Mouse (Mus musculus): ENCODE data around the gene Cdh13. TPM values are rescaled to one million over a fixed set of nuclear protein-coding genes. Genes with fewer than 3 reads are reported as not detected.

Gene Cdh13
- polyA plus RNA-seq, 1 experiment from 2014 or later = 18.5 TPM

DNA sequence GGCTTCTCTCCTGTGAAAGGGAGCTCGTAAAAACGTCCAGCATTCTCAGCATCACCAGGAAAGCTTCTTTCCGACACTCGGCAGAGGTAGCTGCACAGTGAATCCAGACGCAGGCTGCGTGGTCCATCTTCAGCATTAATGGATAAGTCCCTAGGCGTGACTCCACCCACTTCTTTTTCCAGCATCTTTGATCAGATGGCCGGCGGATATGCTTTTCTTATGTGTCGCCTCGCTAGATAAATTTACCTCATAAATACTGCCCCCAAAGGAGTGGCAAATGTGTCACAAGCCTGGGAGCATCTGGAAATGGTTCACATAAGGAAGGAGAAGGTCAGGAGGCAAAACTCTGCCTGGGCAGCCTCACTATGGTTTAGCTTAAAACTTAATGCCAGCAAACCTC is 601.5 kb downstream of the Cdh13 start:
- no peak overlapping the region for H3K9ac ChIP-seq (ENCODE audit: low read length)
- no peak for DNase-seq (ENCODE audit: low spot score)
- no peak overlapping the region for H3K27ac ChIP-seq (replicated peaks)
- no peaks in the 10 kb centered on the region for H3K27me3 ChIP-seq (ENCODE audit: control insufficient read depth, insufficient read depth, low read length)
- no peaks in the 10 kb centered on the region for H3K9me3 ChIP-seq (ENCODE audit: control insufficient read depth, low read length)
- TF ChIP-seq EP300 (optimal IDR thresholded peaks at IDR 0.05) (no peak), CTCF (IDR thresholded peaks at IDR 0.05; ENCODE audit: low read depth) (no peak)
- ATAC-seq (ENCODE audit: low FRiP score, low TSS enrichment) = no peak
- H3K4me1 ChIP-seq (replicated peaks; ENCODE audit: control insufficient read depth, insufficient read depth) = no peaks in the 10 kb centered on the region
- WGBS = 73% methylated on average over 11 of the region's 11 CpGs
- H3K4me3 ChIP-seq (ENCODE audit: low read depth, low read length) = no peak overlapping the region
- no peaks in the 10 kb centered on the region for H3K36me3 ChIP-seq (ENCODE audit: control insufficient read depth, insufficient read depth, low read length)
- H3K4me2 ChIP-seq (replicated peaks; ENCODE audit: low read depth) = no peak overlapping the region

DNA sequence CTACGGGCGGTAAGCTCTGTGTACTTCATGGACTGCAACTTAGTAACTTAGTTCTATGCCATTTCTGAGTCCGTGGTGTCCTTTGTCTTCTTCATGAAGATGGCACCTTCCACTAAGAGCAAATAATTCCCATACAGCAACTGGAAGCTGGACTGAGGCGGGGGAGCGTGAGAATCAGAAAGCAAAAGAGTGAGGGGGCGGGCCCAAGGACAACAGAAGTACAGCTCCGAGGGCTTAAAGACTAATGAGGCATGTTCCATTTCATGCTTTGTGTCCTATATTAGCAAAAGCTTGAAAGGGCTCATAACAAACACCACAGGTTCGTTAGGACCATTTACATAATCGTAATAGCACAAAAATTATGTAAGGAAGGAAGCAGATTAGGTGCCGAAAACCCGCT is 618.9 kb downstream of the Cdh13 start:
- H3K4me1 ChIP-seq (replicated peaks; ENCODE audit: control insufficient read depth, insufficient read depth) = no peaks in the 10 kb centered on the region
- H3K36me3 ChIP-seq (ENCODE audit: control insufficient read depth, insufficient read depth, low read length) = no peaks in the 10 kb centered on the region
- H3K4me2 ChIP-seq (replicated peaks; ENCODE audit: low read depth) = no peak overlapping the region
- no peak for ATAC-seq (ENCODE audit: low FRiP score, low TSS enrichment)
- H3K9ac ChIP-seq (ENCODE audit: low read length) = no peak overlapping the region
- H3K9me3 ChIP-seq (ENCODE audit: control insufficient read depth, low read length) = no peaks in the 10 kb centered on the region
- no peak overlapping the region for H3K27ac ChIP-seq (replicated peaks)
- TF ChIP-seq CTCF (IDR thresholded peaks at IDR 0.05; ENCODE audit: low read depth) (no peak), EP300 (optimal IDR thresholded peaks at IDR 0.05) (no peak)
- WGBS = 86% methylated on average over 11 of the region's 11 CpGs
- no peak for DNase-seq (ENCODE audit: low spot score)
- H3K27me3 ChIP-seq (ENCODE audit: control insufficient read depth, insufficient read depth, low read length) = no peaks in the 10 kb centered on the region
- no peak overlapping the region for H3K4me3 ChIP-seq (ENCODE audit: low read depth, low read length)

GRCm38 (mm10) chr8:118916513-118916912 is 633.0 kb downstream of the Cdh13 start:
- DNase-seq (ENCODE audit: low spot score) (no peak), ATAC-seq (ENCODE audit: low FRiP score, low TSS enrichment) (no peak)
- Histone ChIP-seq H3K4me3 (ENCODE audit: low read depth, low read length) (no peak overlapping the region), H3K27me3 (ENCODE audit: control insufficient read depth, insufficient read depth, low read length) (no peaks in the 10 kb centered on the region), H3K4me1 (replicated peaks; ENCODE audit: control insufficient read depth, insufficient read depth) (no peaks in the 10 kb centered on the region), H3K36me3 (ENCODE audit: control insufficient read depth, insufficient read depth, low read length) (no peaks in the 10 kb centered on the region), H3K4me2 (replicated peaks; ENCODE audit: low read depth) (no peak overlapping the region), H3K9ac (ENCODE audit: low read length) (no peak overlapping the region), H3K27ac (replicated peaks) (no peak overlapping the region), H3K9me3 (ENCODE audit: control insufficient read depth, low read length) (peaks cover 4% of the 10 kb centered on the region; the same call in 1 of the 2 replicates)
- TF ChIP-seq CTCF (IDR thresholded peaks at IDR 0.05; ENCODE audit: low read depth) = no peak
- no peak for TF ChIP-seq EP300 (optimal IDR thresholded peaks at IDR 0.05)
- WGBS = 95% methylated on average over 3 of the region's 3 CpGs

GRCm38 (mm10) chr8:118937412-118937811 is 653.9 kb downstream of the Cdh13 start:
- no peak overlapping the region for H3K4me2 ChIP-seq (replicated peaks; ENCODE audit: low read depth)
- no peaks in the 10 kb centered on the region for H3K27me3 ChIP-seq (ENCODE audit: control insufficient read depth, insufficient read depth, low read length)
- no peaks in the 10 kb centered on the region for H3K36me3 ChIP-seq (ENCODE audit: control insufficient read depth, insufficient read depth, low read length)
- ATAC-seq (ENCODE audit: low FRiP score, low TSS enrichment) = no peak
- TF ChIP-seq EP300 (optimal IDR thresholded peaks at IDR 0.05) = no peak
- TF ChIP-seq CTCF (IDR thresholded peaks at IDR 0.05; ENCODE audit: low read depth) = no peak
- 24% methylated on average over 11 of the region's 11 CpGs for WGBS
- no peak for DNase-seq (ENCODE audit: low spot score)
- H3K9ac ChIP-seq (ENCODE audit: low read length) = no peak overlapping the region
- H3K9me3 ChIP-seq (ENCODE audit: control insufficient read depth, low read length) = no peaks in the 10 kb centered on the region
- H3K4me3 ChIP-seq (ENCODE audit: low read depth, low read length) = no peak overlapping the region
- no peaks in the 10 kb centered on the region for H3K4me1 ChIP-seq (replicated peaks; ENCODE audit: control insufficient read depth, insufficient read depth)
- H3K27ac ChIP-seq (replicated peaks) = no peak overlapping the region

GRCm38 (mm10) chr8:118938025-118938424 is 654.5 kb downstream of the Cdh13 start:
- Histone ChIP-seq H3K4me3 (ENCODE audit: low read depth, low read length) (no peak overlapping the region), H3K27me3 (ENCODE audit: control insufficient read depth, insufficient read depth, low read length) (no peaks in the 10 kb centered on the region), H3K9me3 (ENCODE audit: control insufficient read depth, low read length) (no peaks in the 10 kb centered on the region), H3K36me3 (ENCODE audit: control insufficient read depth, insufficient read depth, low read length) (no peaks in the 10 kb centered on the region), H3K9ac (ENCODE audit: low read length) (no peak overlapping the region), H3K4me2 (replicated peaks; ENCODE audit: low read depth) (no peak overlapping the region), H3K4me1 (replicated peaks; ENCODE audit: control insufficient read depth, insufficient read depth) (no peaks in the 10 kb centered on the region), H3K27ac (replicated peaks) (no peak overlapping the region)
- WGBS = 54% methylated on average over 8 of the region's 8 CpGs
- ATAC-seq (ENCODE audit: low FRiP score, low TSS enrichment) (no peak), DNase-seq (ENCODE audit: low spot score) (no peak)
- no peak for TF ChIP-seq EP300 (optimal IDR thresholded peaks at IDR 0.05)
- TF ChIP-seq CTCF (IDR thresholded peaks at IDR 0.05; ENCODE audit: low read depth) = no peak

DNA sequence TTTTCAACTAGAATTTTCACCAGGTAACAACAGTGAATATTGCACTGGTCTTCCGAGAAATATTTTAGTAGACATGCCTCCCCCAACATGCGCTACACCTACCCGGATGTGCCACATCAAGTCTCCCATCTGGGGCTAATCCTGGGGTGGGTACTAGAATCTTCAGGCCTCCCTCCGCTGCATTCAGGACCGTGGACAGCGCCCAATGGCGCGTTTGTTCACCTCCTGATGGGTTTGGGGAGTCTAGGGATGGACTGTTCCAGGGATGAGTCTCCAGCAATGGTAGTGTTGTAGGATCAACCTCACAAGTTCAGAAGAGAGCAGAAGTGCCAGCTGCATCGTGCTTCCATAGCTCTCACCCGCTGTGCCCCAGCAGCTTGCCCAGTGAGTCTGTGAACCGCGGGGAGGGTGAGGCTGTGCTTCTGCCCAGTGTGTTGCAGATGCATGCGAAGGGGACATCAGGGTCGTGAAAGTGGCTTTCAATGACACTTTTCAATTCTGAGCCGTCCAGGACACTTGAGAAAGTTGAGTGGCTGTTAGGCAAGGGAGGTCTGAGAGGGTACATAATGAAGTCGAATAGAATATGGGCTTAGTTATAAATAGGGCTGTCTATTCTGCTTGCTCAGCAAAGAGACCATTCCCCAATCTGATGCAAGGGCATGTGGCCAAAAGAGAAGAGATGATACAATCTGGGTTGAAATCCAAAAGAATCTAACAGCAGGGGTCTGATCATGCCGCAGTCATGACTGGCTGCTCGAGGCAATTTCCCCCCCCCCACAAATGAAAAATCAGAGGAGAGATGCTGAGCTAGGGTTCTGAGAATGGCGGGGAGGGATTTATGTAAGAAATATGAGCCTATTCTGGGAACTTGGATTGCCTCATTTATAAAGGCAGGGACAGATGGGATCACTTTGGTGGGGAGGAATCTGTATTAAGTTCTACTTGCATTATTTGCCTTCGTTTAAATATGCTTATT is 668.5 kb downstream of the Cdh13 start:
- WGBS = 58% methylated on average over 20 of the region's 20 CpGs
- no peak overlapping the region for H3K27ac ChIP-seq (replicated peaks)
- ATAC-seq (ENCODE audit: low FRiP score, low TSS enrichment) = no peak
- H3K27me3 ChIP-seq (ENCODE audit: control insufficient read depth, insufficient read depth, low read length) = no peaks in the 10 kb centered on the region
- no peaks in the 10 kb centered on the region for H3K9me3 ChIP-seq (ENCODE audit: control insufficient read depth, low read length)
- no peak for TF ChIP-seq CTCF (IDR thresholded peaks at IDR 0.05; ENCODE audit: low read depth)
- no peak for TF ChIP-seq EP300 (optimal IDR thresholded peaks at IDR 0.05)
- H3K4me1 ChIP-seq (replicated peaks; ENCODE audit: control insufficient read depth, insufficient read depth) = no peaks in the 10 kb centered on the region
- no peak overlapping the region for H3K9ac ChIP-seq (ENCODE audit: low read length)
- no peak overlapping the region for H3K4me2 ChIP-seq (replicated peaks; ENCODE audit: low read depth)
- H3K4me3 ChIP-seq (ENCODE audit: low read depth, low read length) = no peak overlapping the region
- peak; percentile 18 for DNase-seq (ENCODE audit: low spot score)
- H3K36me3 ChIP-seq (ENCODE audit: control insufficient read depth, insufficient read depth, low read length) = no peaks in the 10 kb centered on the region

Data from stomach, postnatal 0 days (tissue).